Comparison of ENCODE assay signal across 26 mouse cellular contexts in genomic region chr4:104818986-104819385, GRCm38 (mm10). TPM values are rescaled to one million over a fixed set of nuclear protein-coding genes. Genes with fewer than 3 reads are reported as not detected.
"Had no signal": no experiment of that assay in that cellular context is flagged by ENCODE, and none has a peak within 500 bp of the region (broad histone marks: within the 10 kb centered on the region; RNA-seq: fewer than 3 reads in every experiment).

No protein-coding gene starts in this region.

- H3K4me1 ChIP-seq: limb, embryonic 15.5 days; neural tube, embryonic 12.5 days; stomach, embryonic 15.5 days had no signal

- ATAC-seq: midbrain, embryonic 13.5 days had no signal

- H3K36me3 ChIP-seq: limb, embryonic 15.5 days; midbrain, embryonic 13.5 days; neural tube, embryonic 12.5 days; stomach, embryonic 15.5 days had no signal

- DNase-seq: kidney, adult 11 months; kidney, adult 9 months; kidney, postnatal 36 days; layer of hippocampus, adult 9-11 months; layer of hippocampus, postnatal 36 days; lung, adult 18-20 months; retina, postnatal 1 day; right cerebral cortex, postnatal 4 days; spleen, adult 18-20 months; thymus, adult 2 months; thymus, postnatal 25 days had no signal

- H3K27me3 ChIP-seq: limb, embryonic 15.5 days; midbrain, embryonic 13.5 days; neural tube, embryonic 12.5 days; stomach, embryonic 15.5 days had no signal

- H3K4me2 ChIP-seq: limb, embryonic 15.5 days; midbrain, embryonic 13.5 days; neural tube, embryonic 12.5 days; stomach, embryonic 15.5 days had no signal

- H3K9me3 ChIP-seq: limb, embryonic 15.5 days; neural tube, embryonic 12.5 days; stomach, embryonic 15.5 days had no signal

- H3K27ac ChIP-seq: kidney, postnatal 0 days; limb, embryonic 15.5 days; midbrain, embryonic 13.5 days; neural tube, embryonic 12.5 days; stomach, embryonic 15.5 days had no signal

- H3K4me3 ChIP-seq: limb, embryonic 15.5 days; midbrain, embryonic 13.5 days; myocyte; neural tube, embryonic 12.5 days; stomach, embryonic 15.5 days had no signal

- H3K9ac ChIP-seq: limb, embryonic 15.5 days; midbrain, embryonic 13.5 days; neural tube, embryonic 12.5 days; stomach, embryonic 15.5 days had no signal

RNA-seq across cellular contexts. Expression of gene Gm17662, which starts 38.1 kb away (rescaled TPM):
- total RNA-seq: layer of hippocampus, adult 18-20 months; layer of hippocampus, postnatal 36 days; left cerebral cortex, adult 8-10 months; left cerebral cortex, postnatal 25 days; megakaryocyte-erythroid progenitor cell, adult 5-6 weeks; neutrophil, adult 5-6 weeks had no signal
- polyA plus RNA-seq: kidney, postnatal 0 days; limb, embryonic 11.5 days; limb, embryonic 15.5 days; lung, embryonic 16.5 days; midbrain, embryonic 13.5 days; myocyte; neural tube, embryonic 12.5 days; stomach, embryonic 15.5 days; testis, adult 2 months; thymus, adult 2 months; urinary bladder, adult 2 months had no signal

RNA-seq across cellular contexts. Expression of gene C8b, which starts 52.9 kb away (rescaled TPM):
- total RNA-seq: layer of hippocampus, adult 18-20 months; layer of hippocampus, postnatal 36 days; megakaryocyte-erythroid progenitor cell, adult 5-6 weeks; neutrophil, adult 5-6 weeks had no signal
- polyA plus RNA-seq: kidney, postnatal 0 days; limb, embryonic 11.5 days; limb, embryonic 15.5 days; midbrain, embryonic 13.5 days; myocyte; neural tube, embryonic 12.5 days; thymus, adult 2 months; urinary bladder, adult 2 months had no signal

RNA-seq across cellular contexts. Expression of gene C8a, which starts 57.2 kb away (rescaled TPM):
- total RNA-seq: layer of hippocampus, adult 18-20 months; layer of hippocampus, postnatal 36 days; left cerebral cortex, postnatal 25 days; megakaryocyte-erythroid progenitor cell, adult 5-6 weeks; neutrophil, adult 5-6 weeks had no signal
- polyA plus RNA-seq: limb, embryonic 11.5 days; midbrain, embryonic 13.5 days; myocyte; neural tube, embryonic 12.5 days; thymus, adult 2 months; urinary bladder, adult 2 months had no signal
